ENCODE assay signal across 13 mouse cellular contexts in the genomic region with DNA sequence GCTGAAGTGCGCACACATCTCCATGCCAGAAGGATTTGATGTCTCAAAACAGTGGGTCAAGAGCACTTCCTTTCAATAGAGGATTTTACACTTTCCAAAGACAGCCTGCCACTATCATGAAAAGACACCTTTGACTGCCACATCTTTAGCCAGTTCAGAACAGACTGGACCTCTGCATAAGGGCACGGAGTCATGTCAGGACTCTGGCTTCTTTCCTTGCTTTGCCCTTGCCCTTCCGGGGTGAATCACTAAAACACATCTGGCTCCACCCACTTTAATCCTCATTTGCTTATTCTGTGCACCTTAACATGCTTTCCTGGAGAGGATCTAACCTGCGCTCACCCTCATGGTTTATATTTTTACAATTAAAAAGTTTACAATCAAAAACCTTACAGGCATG. TPM values are rescaled to one million over a fixed set of nuclear protein-coding genes. Genes with fewer than 3 reads are reported as not detected.
"Had no signal": no experiment of that assay in that cellular context is flagged by ENCODE, and none has a peak within 500 bp of the region (broad histone marks: within the 10 kb centered on the region; RNA-seq: fewer than 3 reads in every experiment).

No protein-coding gene starts in this region.

- H3K9ac ChIP-seq: limb, embryonic 15.5 days; liver, embryonic 14.5 days; midbrain, embryonic 13.5 days; neural tube, embryonic 12.5 days had no signal

- H3K4me3 ChIP-seq: limb, embryonic 15.5 days; midbrain, embryonic 13.5 days; myocyte; neural tube, embryonic 12.5 days had no signal

- DNase-seq: kidney, postnatal 25 days; layer of hippocampus, adult 9-11 months; layer of hippocampus, postnatal 36 days; lung, adult 18-20 months; thymus, adult 18-20 months; thymus, postnatal 14 days had no signal

- ATAC-seq: midbrain, embryonic 13.5 days had no signal

- H3K4me2 ChIP-seq: limb, embryonic 15.5 days; midbrain, embryonic 13.5 days; neural tube, embryonic 12.5 days had no signal

- H3K27me3 ChIP-seq: limb, embryonic 15.5 days; midbrain, embryonic 13.5 days; neural tube, embryonic 12.5 days had no signal

- H3K36me3 ChIP-seq: limb, embryonic 15.5 days; midbrain, embryonic 13.5 days; neural tube, embryonic 12.5 days had no signal

- H3K27ac ChIP-seq: limb, embryonic 15.5 days; liver, embryonic 14.5 days; midbrain, embryonic 13.5 days; neural tube, embryonic 12.5 days; stomach, postnatal 0 days had no signal

- H3K9me3 ChIP-seq: limb, embryonic 15.5 days; midbrain, embryonic 13.5 days; neural tube, embryonic 12.5 days had no signal

RNA-seq across cellular contexts. Expression of a gene that starts 40.3 kb away (rescaled TPM):
- total RNA-seq: neutrophil, adult 5-6 weeks had no signal
- polyA plus RNA-seq: myocyte had no signal
